Mouse (Mus musculus) cerebral cortex, adult 2 months (tissue): ENCODE data around the gene Add3.

Experiments
- WGBS: fragments of 180-500 bp; shearing (Covaris S2); methylation state at CpG from one replicate; pipeline ENCODE4 v1.1.7; 2018; 5-methylcytosine and 5-hydroxymethylcytosine counted together

Gene Add3

GRCm38 (mm10) chr19:53193964-53194582, 53.8 kb downstream of the Add3 start:
- 28% methylated on average over 11 of the region's 11 CpGs for WGBS

- WGBS = 55% methylated on average over 9 of the region's 9 CpGs
Measured at GRCm38 (mm10) chr19:53194751-53195520, 54.7 kb downstream of the Add3 start.

GRCm38 (mm10) chr19:53196961-53197360, 56.7 kb downstream of the Add3 start:
- WGBS = 93% methylated on average over 10 of the region's 10 CpGs

- 75% methylated on average over 7 of the region's 7 CpGs for WGBS
Measured at GRCm38 (mm10) chr19:53197766-53198165, 57.5 kb downstream of the Add3 start.

GRCm38 (mm10) chr19:53198706-53199572, 58.7 kb downstream of the Add3 start:
- 63% methylated on average over 17 of the region's 17 CpGs for WGBS

- WGBS = 85% methylated on average over 9 of the region's 9 CpGs
Measured at GRCm38 (mm10) chr19:53199711-53200110, 59.5 kb downstream of the Add3 start.

GRCm38 (mm10) chr19:53202116-53202515, 61.9 kb downstream of the Add3 start:
- 76% methylated on average over 1 of the region's 1 CpGs for WGBS

GRCm38 (mm10) chr19:53206986-53207385, 66.7 kb downstream of the Add3 start:
- WGBS = 93% methylated on average over 2 of the region's 2 CpGs

- 80% methylated on average over 7 of the region's 7 CpGs for WGBS
Measured at GRCm38 (mm10) chr19:53208830-53209229, 68.6 kb downstream of the Add3 start.

- 82% methylated on average over 2 of the region's 2 CpGs for WGBS
Measured at GRCm38 (mm10) chr19:53210251-53210650, 70.0 kb downstream of the Add3 start.

GRCm38 (mm10) chr19:53215352-53215751, 75.1 kb downstream of the Add3 start:
- 83% methylated on average over 2 of the region's 2 CpGs for WGBS

GRCm38 (mm10) chr19:53216761-53217538, 76.7 kb downstream of the Add3 start:
- WGBS = 80% methylated on average over 18 of the region's 18 CpGs

- WGBS = 81% methylated on average over 8 of the region's 8 CpGs
Measured at GRCm38 (mm10) chr19:53217837-53218236, 77.6 kb downstream of the Add3 start.

GRCm38 (mm10) chr19:53219305-53219704, 79.1 kb downstream of the Add3 start:
- 64% methylated on average over 3 of the region's 3 CpGs for WGBS

GRCm38 (mm10) chr19:53221186-53221585, 80.9 kb downstream of the Add3 start:
- WGBS = 98% methylated on average over 3 of the region's 3 CpGs

- 83% methylated on average over 2 of the region's 2 CpGs for WGBS
Measured at GRCm38 (mm10) chr19:53225249-53226070, 85.2 kb downstream of the Add3 start.

- 89% methylated on average over 13 of the region's 13 CpGs for WGBS
Measured at GRCm38 (mm10) chr19:53226651-53227050, 86.4 kb downstream of the Add3 start.

- 59% methylated on average over 7 of the region's 7 CpGs for WGBS
Measured at GRCm38 (mm10) chr19:53228064-53228794, 88.0 kb downstream of the Add3 start.

GRCm38 (mm10) chr19:53230942-53231815, 90.9 kb downstream of the Add3 start:
- WGBS = 78% methylated on average over 11 of the region's 11 CpGs
